Mouse (Mus musculus): ENCODE measurements around the gene Arhgap33. TPM values are rescaled to one million over a fixed set of nuclear protein-coding genes. Genes with fewer than 3 reads are reported as not detected.

The Arhgap33 gene
- 241 and 276 TPM in 2 replicates for polyA plus RNA-seq (2012; rRNA removed)

- DNase-seq (ENCODE audit: low read depth) = peak; percentile 99
- no peak for TF ChIP-seq CTCF (IDR thresholded peaks at IDR 0.05; ENCODE audit: borderline replicate concordance, extremely low read depth, insufficient read depth, insufficient read length)
- peak; percentile 64 for TF ChIP-seq POLR2A (IDR thresholded peaks at IDR 0.05; ENCODE audit: borderline replicate concordance, extremely low read depth, insufficient read depth, insufficient read length, poor library complexity, severe bottlenecking)
Measured at GRCm38 (mm10) chr7:30534633-30535577, at the start of gene Arhgap33. Arhgap33 (minus strand) TSS chr7:30535060.

GRCm38 (mm10) chr7:30584339-30584738, 49.5 kb upstream of the Arhgap33 start:
- no peak for DNase-seq (ENCODE audit: low read depth)
- TF ChIP-seq CTCF (IDR thresholded peaks at IDR 0.05; ENCODE audit: borderline replicate concordance, extremely low read depth, insufficient read depth, insufficient read length) = no peak
- no peak for TF ChIP-seq POLR2A (IDR thresholded peaks at IDR 0.05; ENCODE audit: borderline replicate concordance, extremely low read depth, insufficient read depth, insufficient read length, poor library complexity, severe bottlenecking)

GRCm38 (mm10) chr7:30581547-30581946, 46.7 kb upstream of the Arhgap33 start:
- TF ChIP-seq POLR2A (IDR thresholded peaks at IDR 0.05; ENCODE audit: borderline replicate concordance, extremely low read depth, insufficient read depth, insufficient read length, poor library complexity, severe bottlenecking) (no peak), CTCF (IDR thresholded peaks at IDR 0.05; ENCODE audit: borderline replicate concordance, extremely low read depth, insufficient read depth, insufficient read length) (no peak)
- DNase-seq (ENCODE audit: low read depth) = no peak

GRCm38 (mm10) chr7:30579950-30580349, 45.1 kb upstream of the Arhgap33 start:
- no peak for DNase-seq (ENCODE audit: low read depth)
- no peak for TF ChIP-seq CTCF (IDR thresholded peaks at IDR 0.05; ENCODE audit: borderline replicate concordance, extremely low read depth, insufficient read depth, insufficient read length)
- no peak for TF ChIP-seq POLR2A (IDR thresholded peaks at IDR 0.05; ENCODE audit: borderline replicate concordance, extremely low read depth, insufficient read depth, insufficient read length, poor library complexity, severe bottlenecking)

- TF ChIP-seq CTCF (IDR thresholded peaks at IDR 0.05; ENCODE audit: borderline replicate concordance, extremely low read depth, insufficient read depth, insufficient read length) = no peak
- TF ChIP-seq POLR2A (IDR thresholded peaks at IDR 0.05; ENCODE audit: borderline replicate concordance, extremely low read depth, insufficient read depth, insufficient read length, poor library complexity, severe bottlenecking) = no peak
- no peak for DNase-seq (ENCODE audit: low read depth)
Measured at GRCm38 (mm10) chr7:30572969-30573368, 38.1 kb upstream of the Arhgap33 start.

- TF ChIP-seq CTCF (IDR thresholded peaks at IDR 0.05; ENCODE audit: borderline replicate concordance, extremely low read depth, insufficient read depth, insufficient read length) = no peak
- TF ChIP-seq POLR2A (IDR thresholded peaks at IDR 0.05; ENCODE audit: borderline replicate concordance, extremely low read depth, insufficient read depth, insufficient read length, poor library complexity, severe bottlenecking) = no peak
Measured at GRCm38 (mm10) chr7:30572389-30572788, 37.5 kb upstream of the Arhgap33 start.

GRCm38 (mm10) chr7:30567555-30567954, 32.7 kb upstream of the Arhgap33 start:
- DNase-seq (ENCODE audit: low read depth) = no peak

More at GRCm38 (mm10) chr7:30572389-30572788, 37.5 kb upstream of the Arhgap33 start:
- no peak for DNase-seq (ENCODE audit: low read depth)

GRCm38 (mm10) chr7:30566033-30566432, 31.2 kb upstream of the Arhgap33 start:
- DNase-seq (ENCODE audit: low read depth) = no peak
- TF ChIP-seq POLR2A (IDR thresholded peaks at IDR 0.05; ENCODE audit: borderline replicate concordance, extremely low read depth, insufficient read depth, insufficient read length, poor library complexity, severe bottlenecking) = no peak
- TF ChIP-seq CTCF (IDR thresholded peaks at IDR 0.05; ENCODE audit: borderline replicate concordance, extremely low read depth, insufficient read depth, insufficient read length) = no peak

More at GRCm38 (mm10) chr7:30567555-30567954, 32.7 kb upstream of the Arhgap33 start:
- TF ChIP-seq CTCF (IDR thresholded peaks at IDR 0.05; ENCODE audit: borderline replicate concordance, extremely low read depth, insufficient read depth, insufficient read length) = no peak
- no peak for TF ChIP-seq POLR2A (IDR thresholded peaks at IDR 0.05; ENCODE audit: borderline replicate concordance, extremely low read depth, insufficient read depth, insufficient read length, poor library complexity, severe bottlenecking)

GRCm38 (mm10) chr7:30564970-30565571, 30.2 kb upstream of the Arhgap33 start, which contains the start of gene Igflr1:
Igflr1 (plus strand) TSS chr7:30565427.
- TF ChIP-seq POLR2A (IDR thresholded peaks at IDR 0.05; ENCODE audit: borderline replicate concordance, extremely low read depth, insufficient read depth, insufficient read length, poor library complexity, severe bottlenecking) (no peak), CTCF (IDR thresholded peaks at IDR 0.05; ENCODE audit: borderline replicate concordance, extremely low read depth, insufficient read depth, insufficient read length) (no peak)
- DNase-seq (ENCODE audit: low read depth) = no peak

- no peak for DNase-seq (ENCODE audit: low read depth)
- TF ChIP-seq POLR2A (IDR thresholded peaks at IDR 0.05; ENCODE audit: borderline replicate concordance, extremely low read depth, insufficient read depth, insufficient read length, poor library complexity, severe bottlenecking) (no peak), CTCF (IDR thresholded peaks at IDR 0.05; ENCODE audit: borderline replicate concordance, extremely low read depth, insufficient read depth, insufficient read length) (no peak)
Measured at GRCm38 (mm10) chr7:30563906-30564280, 29.0 kb upstream of the Arhgap33 start.

GRCm38 (mm10) chr7:30563117-30563905, 28.5 kb upstream of the Arhgap33 start, which contains the start of the genes U2af1l4, Gm49396 and Psenen:
U2af1l4 (plus strand) TSS chr7:30563301.
Gm49396 (plus strand) TSS chr7:30563344.
Psenen (minus strand) TSS chr7:30563627.
- DNase-seq (ENCODE audit: low read depth) = peak; percentile 99

More at GRCm38 (mm10) chr7:30563117-30563905, 28.5 kb upstream of the Arhgap33 start, which contains the start of the genes U2af1l4, Gm49396 and Psenen:
- TF ChIP-seq POLR2A (IDR thresholded peaks at IDR 0.05; ENCODE audit: borderline replicate concordance, extremely low read depth, insufficient read depth, insufficient read length, poor library complexity, severe bottlenecking) (no peak), CTCF (IDR thresholded peaks at IDR 0.05; ENCODE audit: borderline replicate concordance, extremely low read depth, insufficient read depth, insufficient read length) (no peak)
